Mouse (Mus musculus) thymus, postnatal 0 days (tissue): ENCODE data around the gene Sri. TPM values are rescaled to one million over a fixed set of nuclear protein-coding genes. Genes with fewer than 3 reads are reported as not detected.
"Not testable (repeated sequence)": the region's sequence is repeated elsewhere in the genome, so short reads cannot be mapped to it uniquely, and the experiment has no call there.

ENCODE experiments used
- DNase-seq: peaks from one replicate; pipeline ENCODE4 v3.0.0-alpha.2; 2015; ENCODE audit warnings: low spot score
- polyA plus RNA-seq: library from polyadenylated mRNA; unstranded; fragments of >200 nt; fragmentation: Nextera tagmentation; extraction: Ambion mirVana; gene quantifications from 2 replicates; pipeline ENCODE4 v1.2.1, GENCODE M21; 2015

Gene Sri
- 320 and 332 TPM in 2 replicates for polyA plus RNA-seq

DNA sequence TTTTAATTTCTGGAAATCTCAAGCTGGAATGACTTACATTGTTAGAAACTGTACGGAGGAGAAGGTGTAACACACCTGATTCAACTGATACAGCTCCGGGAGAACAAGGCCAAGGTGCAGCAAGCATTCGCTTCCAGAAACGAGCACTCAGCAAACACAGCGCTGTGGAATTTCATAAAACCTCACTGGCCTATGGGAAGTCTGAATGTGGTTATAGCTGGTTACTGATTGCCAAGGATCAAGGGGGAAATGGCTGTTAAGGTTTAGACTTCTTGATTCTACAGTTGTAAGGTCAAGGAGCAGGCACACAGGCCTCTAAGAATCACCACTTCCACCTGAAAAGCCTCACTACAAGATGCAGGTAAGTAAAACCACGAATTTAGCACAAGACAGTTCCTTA, at the start of gene Sri:
Gene Sri (plus strand): TSS at position 224 of the 400 bp plus-strand sequence.
- DNase-seq = no peak

- DNase-seq = peak; percentile 12
These were observed 49.4 kb upstream of the Sri start for GRCm38 (mm10) chr5:7996401-7997044.

DNA sequence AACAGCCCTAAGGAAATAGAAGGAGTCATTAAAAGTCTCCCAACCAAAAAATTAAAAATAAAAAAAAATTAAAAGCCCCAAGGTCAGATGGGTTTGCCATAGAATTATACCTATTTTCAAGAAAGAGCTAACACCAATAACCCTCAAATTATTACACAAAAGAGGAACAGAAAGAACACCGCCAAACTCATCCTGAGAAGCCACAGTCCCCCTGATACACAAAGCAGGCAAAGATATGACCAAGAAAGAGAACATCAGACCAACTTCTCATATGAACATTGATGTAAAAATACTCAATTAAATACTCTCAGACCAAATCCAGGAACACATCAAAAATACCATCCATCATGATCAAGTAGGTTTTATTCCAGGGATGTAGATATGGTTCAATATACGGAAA, 48.8 kb upstream of the Sri start:
- no peak for DNase-seq

GRCm38 (mm10) chr5:8000466-8000865, 45.4 kb upstream of the Sri start:
- DNase-seq = no peak

DNA sequence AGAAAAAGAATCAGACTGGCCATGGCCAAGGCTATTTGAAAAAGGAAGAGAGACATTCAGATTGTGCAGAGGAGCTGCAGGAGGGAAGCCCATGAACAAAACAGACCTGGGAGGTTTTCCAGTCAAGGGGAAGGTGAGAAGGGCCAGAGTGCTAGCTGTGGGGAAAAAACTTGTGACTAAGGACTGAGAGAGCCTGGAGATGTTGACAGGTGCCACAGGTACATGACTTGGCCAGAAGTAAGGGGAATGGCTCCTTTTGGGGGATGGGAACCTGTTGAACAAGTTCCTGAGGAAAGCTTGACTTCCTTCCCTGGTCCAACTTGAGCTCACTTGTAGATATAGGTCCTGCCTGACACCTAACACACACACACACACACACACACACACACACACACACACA, 43.1 kb upstream of the Sri start:
- no peak for DNase-seq

GRCm38 (mm10) chr5:8013276-8013675, 32.6 kb upstream of the Sri start:
- no peak for DNase-seq

DNA sequence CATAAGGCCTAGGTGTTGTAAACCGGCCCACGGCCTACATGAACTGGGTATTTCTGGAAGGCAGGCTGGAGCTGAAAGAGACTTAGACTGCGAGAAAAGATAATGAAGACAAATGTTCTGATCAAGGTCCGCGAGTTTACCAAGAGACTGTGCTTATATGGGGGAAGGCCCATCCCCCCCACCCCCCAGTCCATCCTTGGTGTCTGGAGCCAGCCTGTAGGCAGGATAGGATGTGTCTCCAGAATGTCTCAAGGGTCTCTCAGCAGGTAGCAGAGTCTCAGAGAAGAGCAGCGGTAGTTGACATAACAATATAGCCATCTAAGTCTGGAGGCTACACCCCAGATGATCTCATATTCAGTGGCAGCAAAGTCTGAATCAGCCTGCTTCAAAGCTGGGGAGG, 11.3 kb upstream of the Sri start:
- not testable (repeated sequence) for DNase-seq

GRCm38 (mm10) chr5:8053827-8054226, 7.9 kb downstream of the Sri start:
- DNase-seq = no peak

GRCm38 (mm10) chr5:8055721-8056129, 9.8 kb downstream of the Sri start:
- peak; percentile 31 for DNase-seq

DNA sequence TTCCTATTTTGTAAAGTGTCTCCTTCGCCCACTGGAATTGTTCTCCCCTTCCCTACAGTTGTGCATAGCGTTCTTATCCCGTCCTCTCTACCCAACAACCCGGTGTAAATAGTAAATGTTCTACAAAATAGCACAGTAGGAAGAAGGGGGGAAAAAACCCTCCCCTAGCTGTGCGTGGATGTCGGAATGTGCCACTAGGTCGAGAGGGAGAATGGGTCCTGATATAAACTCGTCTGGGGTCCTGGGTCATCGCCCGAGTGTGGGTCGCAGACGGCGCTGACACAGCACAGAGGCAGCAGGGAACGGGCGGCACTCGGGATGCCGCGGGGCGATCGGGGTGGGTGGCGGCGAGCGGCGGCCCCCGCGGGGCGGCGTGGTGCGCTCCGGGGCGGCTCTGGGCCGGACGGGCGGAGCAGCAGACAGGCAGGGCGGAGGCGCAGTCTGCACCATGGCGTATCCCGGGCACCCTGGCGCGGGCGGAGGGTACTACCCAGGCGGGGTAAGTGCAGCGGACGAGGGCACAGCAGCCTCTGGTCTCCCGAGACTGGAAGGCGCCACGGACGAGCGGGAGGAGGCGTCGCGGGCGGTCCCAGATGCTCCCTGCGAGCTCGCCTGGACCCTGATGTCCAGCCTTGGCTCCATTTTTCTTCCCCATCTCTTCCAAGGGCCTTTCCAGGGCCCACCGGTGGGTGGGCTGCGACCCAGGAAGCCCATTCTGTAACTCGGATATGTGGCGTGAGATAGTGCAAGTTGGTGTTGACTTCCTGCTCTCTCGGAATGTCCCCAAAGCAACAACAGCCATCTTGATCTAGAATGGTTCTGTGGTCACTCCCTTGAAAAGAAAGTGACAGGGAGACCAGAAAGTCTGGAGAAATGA, 10.5 kb downstream of the Sri start:
- peak; percentile 76 for DNase-seq

DNA sequence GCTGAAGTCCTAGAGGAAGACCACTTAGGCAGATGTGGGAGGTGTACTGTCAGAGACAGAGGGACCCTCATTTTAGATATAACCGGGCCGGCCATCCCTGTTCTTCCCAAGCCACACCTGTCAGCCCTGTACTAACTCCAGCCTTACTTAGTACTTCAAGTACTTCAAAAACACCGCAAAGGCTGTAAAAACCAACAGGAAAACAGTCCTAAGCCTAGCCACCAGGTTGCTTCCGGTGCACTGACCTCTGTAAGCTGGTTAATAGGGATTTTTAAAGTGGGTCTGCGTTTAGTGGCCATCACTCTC, 11.1 kb downstream of the Sri start:
- DNase-seq = no peak

DNA sequence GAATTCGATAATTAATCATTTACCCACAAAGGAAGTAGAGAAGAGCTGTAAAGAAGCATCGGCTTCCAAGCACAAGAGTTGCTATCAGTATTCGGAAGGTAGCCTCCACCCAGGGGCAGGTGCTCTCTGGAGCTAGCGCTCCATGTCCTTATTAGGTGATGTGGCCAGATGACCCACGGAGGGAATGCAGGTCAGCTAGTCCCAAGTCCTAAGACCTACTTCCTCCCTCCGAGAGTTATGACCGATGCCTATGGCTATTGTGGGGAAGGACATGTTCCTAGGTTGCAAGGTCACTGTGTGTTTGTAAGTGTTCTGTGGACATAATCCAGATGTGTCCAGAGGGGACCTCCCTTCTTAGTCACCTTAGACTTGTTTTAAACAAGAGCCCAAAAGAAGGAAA, 12.2 kb downstream of the Sri start:
- DNase-seq = no peak

GRCm38 (mm10) chr5:8062469-8062868, 16.6 kb downstream of the Sri start:
- DNase-seq = no peak

DNA sequence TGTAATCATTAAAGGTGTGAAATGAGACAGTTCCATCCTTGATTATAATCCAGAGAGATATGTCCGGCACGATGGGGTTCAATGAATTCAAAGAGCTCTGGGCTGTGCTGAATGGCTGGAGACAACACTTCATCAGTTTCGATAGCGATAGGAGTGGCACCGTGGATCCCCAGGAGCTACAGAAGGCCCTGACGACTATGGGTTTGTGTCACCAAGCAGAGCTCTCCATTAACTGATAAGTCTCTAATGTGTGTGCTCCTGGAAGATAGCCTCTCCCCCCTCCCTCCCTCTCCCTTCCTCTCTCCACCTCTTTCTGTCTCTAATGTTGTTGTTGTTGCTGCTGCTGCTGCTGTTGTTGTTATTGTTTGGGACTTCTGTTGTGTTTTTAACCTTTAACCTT, 17.3 kb downstream of the Sri start:
- DNase-seq = no peak

DNA sequence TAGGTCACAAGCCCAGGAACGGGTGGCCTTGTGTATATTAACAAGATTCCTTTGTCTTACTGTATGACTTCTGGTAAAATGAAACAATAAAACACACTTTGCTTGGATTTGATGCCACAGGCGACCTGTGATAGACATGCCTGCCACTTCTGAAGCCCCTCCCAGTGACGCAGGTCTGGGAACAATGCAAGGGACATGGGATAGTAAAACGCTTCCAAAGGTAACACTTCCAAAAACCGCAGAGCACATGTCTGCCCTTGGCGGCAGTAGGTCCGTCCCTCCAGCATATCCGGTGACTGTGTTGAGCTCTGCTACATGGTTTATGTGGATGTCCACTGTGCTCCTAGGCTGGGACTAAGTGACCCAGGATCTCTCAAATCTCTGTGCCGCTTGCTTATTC, 27.5 kb downstream of the Sri start:
- DNase-seq = no peak

DNA sequence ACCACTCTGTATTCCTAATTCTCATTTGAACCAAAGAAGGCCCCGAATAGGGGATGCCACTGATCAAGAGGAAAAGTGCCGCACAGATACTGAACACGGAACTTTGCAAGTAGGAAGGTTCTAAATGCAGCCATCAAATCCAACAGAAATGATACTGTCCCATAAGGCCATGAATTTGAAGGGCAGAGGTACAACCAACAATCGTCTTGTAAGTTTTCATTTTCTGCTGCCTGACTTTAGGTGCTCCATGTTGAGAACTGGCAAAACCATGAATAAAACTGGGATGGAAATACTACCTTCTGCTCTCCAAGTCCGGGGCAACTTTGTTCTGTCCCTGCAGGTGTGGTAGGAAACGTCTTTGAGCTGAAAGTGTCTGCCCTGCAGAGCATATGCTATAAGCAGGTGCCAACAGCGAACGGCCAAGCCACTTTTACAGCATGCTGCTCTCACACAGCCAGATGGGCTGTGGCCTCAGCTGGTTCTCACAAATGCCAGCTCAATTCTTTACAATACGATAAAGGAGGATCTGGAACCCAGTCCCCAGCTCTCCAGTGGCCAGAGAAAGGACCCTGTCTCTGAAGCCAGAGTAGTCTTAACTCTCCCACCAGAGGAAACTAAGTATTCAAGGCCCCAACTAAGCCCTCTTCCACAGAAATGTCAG, 28.2 kb downstream of the Sri start:
- no peak for DNase-seq

GRCm38 (mm10) chr5:8077481-8077880, 31.6 kb downstream of the Sri start:
- no peak for DNase-seq

DNA sequence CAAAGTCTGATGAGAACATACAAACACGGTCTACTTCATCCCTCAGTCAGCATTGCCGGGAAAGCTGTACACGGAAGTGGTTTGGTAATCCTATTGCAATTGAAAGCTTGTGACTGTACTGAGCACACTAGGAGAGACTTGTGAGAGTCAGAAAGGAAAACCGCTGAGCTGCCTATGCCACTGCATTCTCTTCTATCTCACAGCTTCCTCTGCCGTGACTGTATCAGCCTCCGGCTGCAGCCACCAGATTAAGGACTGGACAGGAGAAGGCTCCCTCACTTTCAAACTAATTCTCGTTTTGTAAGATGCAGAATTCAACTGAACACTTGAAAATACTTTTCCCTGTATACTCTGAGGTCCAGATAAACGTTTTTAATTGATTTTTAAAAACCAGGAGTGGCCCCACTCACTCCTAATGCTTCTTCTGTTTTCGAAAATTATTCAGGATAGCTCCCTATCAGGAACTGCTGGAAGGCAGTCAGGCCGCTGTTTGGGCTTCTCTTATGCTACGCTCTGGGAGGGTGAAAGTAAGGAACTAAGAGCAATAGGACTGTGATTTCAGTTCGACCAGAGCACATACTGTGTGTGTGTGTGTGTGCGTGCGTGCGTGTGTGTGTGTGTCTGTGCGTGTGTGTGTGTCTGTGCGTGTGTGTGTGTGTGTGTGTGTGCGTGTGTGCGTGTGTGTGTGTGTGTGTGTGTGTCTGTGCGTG, 37.1 kb downstream of the Sri start:
- no peak for DNase-seq

DNA sequence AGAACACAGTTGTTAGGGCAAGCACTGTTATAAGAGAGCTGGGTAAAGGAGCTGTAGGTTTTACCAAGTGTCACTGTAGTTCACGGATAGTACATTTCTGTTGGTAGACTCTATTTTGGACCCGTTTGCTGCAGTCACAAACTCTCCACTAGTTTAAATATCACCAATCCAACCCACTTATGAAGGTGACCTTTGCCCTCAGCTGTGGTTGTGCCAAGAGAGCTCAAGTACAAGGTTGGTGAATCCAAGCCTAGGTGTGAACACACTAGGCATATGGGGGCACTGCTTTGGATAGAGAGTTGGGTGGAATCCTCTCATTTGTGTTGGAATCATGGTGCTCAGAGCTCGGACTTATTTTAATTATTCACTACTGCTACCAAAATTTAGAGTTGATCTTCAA, 39.8 kb downstream of the Sri start:
- DNase-seq = no peak

- no peak for DNase-seq
These were observed 42.3 kb downstream of the Sri start for GRCm38 (mm10) chr5:8088147-8088546.

GRCm38 (mm10) chr5:8094921-8095320, 49.0 kb downstream of the Sri start:
- DNase-seq = no peak

- no peak for DNase-seq
These were observed 49.8 kb downstream of the Sri start for GRCm38 (mm10) chr5:8095689-8096088.
